Mouse (Mus musculus) embryonic stem cell, embryonic (primary cell): ENCODE measurements at regions not wholly inside any gene's neighbourhood (a gene's known extent, or its start where the extent isn't known, plus 50 kb on each side); places are given as distances from the start of the nearest gene placed in this dataset.
"Not testable (repeated sequence)": the region's sequence is repeated elsewhere in the genome, so short reads cannot be mapped to it uniquely, and the experiment has no call there.

Source experiments
- CTCF ChIA-PET, 4 experiments: fragments of 300-600 bp in 2 of 4; fragments of 350-600 bp in 2 of 4; sonication (Branson Sonifier 250); formaldehyde crosslinking; loops; one replicate each; lab custom pipeline; 2022; ENCODE audit warnings: inconsistent platforms in 2 of 4; lab: Charles Lee
- POLR2A ChIA-PET, 4 experiments: fragments of 300-600 bp in 2 of 4; fragments of 350-600 bp in 2 of 4; sonication (Branson Sonifier 250); formaldehyde crosslinking; loops; one replicate each; lab custom pipeline; 2022; ENCODE audit warnings: antibody characterized with exemption in 4 of 4, inconsistent platforms in 1 of 4; lab: Charles Lee

DNA sequence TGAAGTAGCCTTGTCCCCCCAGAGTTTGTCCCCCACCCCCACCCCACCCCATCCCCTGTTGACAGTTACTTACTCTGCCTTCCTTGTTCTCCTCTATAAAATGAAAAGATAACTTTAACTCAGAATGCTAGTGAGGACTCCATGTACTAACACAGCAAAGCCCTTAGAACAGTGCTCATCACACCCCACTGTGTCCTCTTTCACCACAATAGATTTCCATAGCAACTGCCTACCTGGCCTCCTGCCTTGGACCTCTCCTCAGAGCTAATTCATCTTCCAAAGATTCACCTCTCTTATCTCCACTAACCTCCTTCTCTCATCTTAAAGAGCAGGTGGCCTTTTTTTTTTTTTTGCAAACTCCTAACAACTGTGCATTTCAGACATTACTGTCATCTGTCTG is 204.0 kb upstream of the G2e3 start:
- ChIA-PET POLR2A (no interaction called here), CTCF (interaction anchor here in 1 of 4 experiments (0.7 kb wide), 1 partner anchor 1673 kb away, joined by 3 read pairs; no protein-coding TSS in a partner anchor)

DNA sequence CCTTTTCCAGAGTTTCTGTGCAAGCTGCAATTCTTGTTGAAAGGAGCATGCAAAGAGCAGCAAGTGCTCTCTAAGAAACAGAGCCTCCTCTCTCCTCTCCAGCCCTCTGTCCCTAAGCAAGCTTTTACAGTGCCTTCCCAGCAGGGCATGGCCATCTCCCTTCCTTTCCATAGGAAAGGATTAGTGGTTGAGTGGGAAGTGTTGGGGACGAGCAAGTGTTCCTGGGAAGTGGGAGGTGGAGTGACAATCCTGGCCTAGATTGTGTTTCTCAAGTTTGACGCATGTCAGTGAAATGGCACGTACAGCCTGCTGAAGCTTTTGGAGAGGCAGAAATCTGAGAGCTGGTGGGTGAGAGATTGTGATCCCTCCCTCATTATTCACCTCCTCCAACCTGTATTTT is 204.7 kb upstream of the G2e3 start:
- ChIA-PET CTCF (no interaction called here), POLR2A (no interaction called here)

DNA sequence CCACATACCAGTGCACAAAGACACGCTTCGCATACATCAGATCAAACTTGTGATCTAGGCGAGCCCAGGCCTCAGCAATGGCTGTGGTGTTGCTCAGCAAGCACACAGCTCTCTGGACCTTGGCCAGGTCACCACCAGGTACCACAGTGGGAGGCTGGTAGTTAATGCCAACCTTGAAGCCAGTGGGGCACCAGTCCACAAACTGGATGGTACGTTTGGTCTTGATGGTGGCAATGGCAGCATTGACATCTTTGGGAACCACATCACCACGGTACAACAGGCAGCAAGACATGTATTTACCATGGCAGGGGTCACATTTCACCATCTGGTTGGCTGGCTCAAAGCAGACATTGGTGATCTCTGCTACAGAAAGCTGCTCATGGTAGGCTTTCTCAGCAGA is 214.2 kb upstream of the G2e3 start:
- CTCF ChIA-PET, POLR2A ChIA-PET: not testable (repeated sequence)

DNA sequence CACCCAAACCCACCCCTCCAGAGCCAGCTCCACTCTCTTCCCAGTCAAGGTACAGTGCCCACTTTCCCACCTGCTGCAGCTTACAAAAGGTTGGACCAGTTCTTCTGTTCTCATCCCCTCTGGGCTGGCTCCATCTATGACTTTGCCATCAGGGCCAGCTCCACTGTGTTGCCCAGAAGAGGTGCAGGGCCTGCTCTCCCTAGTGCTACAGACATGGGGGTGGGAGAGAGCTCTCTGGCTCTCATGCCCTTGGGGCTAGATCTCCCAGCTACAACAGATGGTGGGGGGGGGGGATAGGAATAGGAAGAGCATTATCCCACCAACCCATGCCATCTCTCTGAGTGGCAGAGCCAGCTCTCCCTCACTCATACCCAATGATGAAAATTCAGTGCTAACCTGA is 219.6 kb upstream of the G2e3 start:
- ChIA-PET CTCF (interaction anchor here in 1 of 4 experiments (0.7 kb wide), 1 partner anchor 161 kb away, joined by 8 read pairs; no protein-coding TSS in a partner anchor), POLR2A (interaction anchor here in 1 of 4 experiments (0.7 kb wide), 1 partner anchor 1495 kb away, joined by 3 read pairs; no protein-coding TSS in a partner anchor)

DNA sequence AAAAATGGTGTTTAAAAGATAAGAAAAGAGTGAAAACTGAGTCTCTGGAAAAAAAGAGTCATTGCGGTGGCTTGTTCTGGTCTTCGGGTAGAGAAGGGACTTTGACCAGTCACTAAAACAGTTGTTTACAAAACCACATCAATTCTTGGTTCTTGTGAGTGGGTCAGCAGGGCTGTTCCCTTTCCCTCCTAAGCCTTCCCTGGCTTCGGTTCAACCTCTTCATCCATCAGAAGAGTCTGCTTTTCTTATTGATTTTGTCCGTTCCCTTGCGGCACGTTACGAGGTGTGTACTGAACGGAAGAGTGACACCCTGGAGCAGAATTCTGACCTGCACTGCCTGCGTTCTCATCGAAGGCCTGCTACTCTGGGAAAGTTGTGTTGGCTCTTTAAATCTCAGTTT is 229.1 kb upstream of the G2e3 start:
- ChIA-PET CTCF (no interaction called here), POLR2A (no interaction called here)

DNA sequence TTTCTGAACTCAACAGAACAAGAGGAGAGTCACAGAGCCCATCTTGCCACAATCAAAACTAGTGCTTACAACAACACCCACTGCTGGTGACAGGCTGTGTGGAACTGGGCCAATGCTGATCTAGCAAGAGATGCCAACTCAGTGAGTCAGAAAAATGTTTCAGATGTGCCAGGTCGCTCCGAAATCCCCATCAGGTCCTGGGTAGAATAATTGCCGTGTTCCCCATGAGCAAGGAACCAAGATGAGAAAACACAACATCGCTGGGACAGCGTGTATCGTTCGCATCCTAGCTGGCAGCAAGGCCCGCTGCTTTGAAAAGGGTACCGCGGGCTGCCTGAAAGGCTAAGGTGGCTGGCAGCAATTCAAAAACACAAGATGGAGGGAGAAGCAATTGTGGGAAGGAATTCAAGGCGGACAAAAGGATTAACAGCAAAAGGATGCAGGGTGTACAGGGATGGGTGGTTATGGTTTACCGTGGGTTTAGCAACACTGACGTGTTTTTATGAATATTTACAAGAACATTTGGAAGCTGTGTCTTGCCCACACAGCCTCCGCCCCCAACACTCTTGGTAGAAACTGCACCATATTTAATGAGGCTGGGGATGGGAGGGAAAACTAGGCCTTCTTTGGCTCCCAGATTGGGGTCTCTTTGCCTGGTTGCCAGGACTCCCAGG is 229.7 kb upstream of the G2e3 start:
- CTCF ChIA-PET: no interaction called here
- POLR2A ChIA-PET: no interaction called here

DNA sequence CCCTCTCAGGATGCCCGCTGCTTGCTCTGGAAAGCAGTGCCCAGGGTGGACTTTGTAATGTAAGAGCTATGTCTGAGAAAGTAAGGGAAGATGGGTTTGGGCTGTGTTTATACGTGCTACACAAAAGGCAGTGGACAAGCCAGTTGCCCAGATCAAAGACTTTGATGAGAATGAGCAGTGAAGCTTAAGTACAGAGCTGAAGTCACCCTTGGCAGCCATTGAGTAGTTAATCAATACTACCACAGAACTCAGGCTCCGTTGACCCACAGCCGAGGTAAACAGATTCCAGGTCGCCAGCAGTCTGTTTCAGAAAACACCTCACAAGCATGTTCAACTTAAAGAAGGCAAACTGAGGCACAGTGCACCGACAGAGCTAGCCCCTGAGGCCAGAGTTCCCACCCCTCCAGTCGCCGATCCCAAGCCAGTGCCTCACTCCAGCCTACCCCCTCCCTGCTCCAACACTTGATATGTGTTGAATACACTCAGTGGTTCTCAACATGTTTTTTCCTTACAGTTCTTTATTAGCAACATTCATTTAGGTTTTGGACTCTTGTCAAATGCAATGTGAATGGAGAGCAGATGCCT is 230.3 kb upstream of the G2e3 start:
- CTCF ChIA-PET: no interaction called here
- POLR2A ChIA-PET: no interaction called here

DNA sequence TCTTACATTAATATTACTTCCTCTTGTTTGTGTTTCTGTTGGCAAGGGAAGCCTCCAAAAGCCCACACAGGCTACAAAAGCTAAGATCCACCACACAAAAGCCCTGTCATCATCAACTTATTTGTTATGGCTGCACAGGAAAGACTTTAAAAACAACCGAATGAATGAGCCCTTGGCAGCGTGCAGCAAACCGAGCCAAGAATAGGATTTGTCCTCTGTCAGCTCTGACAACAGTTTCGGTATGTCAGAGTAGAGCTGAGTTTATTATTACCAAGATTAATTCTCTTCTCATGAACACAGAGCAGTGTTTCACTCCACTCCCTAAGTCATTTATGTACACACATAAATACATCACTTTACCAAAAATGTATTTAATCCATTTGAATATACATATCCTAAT is 236.1 kb upstream of the G2e3 start:
- ChIA-PET POLR2A (no interaction called here), CTCF (no interaction called here)

DNA sequence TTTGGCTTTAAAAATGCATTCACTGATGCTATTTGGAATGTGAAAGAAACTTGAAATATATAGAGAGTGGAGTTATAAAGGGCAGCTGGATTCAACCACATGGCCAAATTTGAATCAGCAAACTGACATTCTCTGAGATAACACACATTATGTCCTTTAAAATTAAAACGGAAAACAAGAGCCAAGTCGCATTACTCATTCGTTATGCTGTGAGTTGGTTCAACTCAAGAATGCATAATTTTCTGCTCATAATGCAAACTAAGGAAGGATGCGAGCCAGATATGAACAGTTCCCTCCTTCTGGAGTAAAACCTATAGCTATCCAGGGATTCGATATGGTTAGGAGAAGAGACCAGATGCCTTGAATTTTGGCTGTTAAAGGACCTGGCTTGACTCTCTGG is 239.8 kb upstream of the G2e3 start:
- ChIA-PET POLR2A (no interaction called here), CTCF (no interaction called here)

DNA sequence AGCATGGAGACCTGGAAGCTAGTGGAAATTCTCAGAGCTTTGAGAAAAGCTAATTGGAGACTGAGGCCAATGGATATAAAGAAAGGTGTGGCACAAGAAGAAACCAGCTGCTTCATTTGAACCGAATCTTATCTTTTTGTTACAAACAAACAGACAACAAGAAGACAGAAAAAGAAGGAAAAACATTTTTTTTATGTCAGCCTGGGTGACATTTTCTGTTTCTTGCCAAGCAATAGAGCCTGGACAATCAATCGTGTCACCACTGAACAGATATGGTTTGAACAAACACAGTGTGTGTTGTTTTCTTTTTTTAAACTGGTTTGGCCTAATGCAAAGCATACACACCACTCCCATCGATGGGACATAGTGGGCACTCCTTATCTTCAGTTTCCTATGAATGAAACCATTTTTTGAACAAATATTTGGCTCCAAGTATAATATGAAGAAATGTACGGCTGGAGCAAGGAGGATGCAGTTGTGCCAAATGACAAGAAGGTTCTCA is 244.3 kb upstream of the G2e3 start:
- CTCF ChIA-PET: no interaction called here
- POLR2A ChIA-PET: no interaction called here

DNA sequence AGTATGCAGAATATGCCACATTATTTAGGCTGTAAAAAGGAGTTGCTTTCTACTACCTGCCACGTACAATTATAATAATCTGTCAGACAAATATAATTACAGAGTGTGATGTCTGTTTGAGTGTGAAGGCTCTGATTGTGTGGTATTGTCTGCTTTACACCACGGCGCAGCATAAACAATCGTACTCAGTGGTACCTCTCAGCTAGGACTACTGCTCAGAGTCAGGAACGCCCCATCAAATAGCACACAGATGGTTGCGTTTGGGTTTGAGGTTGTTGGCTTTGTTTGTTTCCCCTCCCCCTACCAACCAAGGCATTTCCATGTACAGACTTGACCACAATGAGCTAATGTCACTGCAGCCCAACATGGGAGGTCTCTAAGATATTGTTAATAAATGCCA is 246.2 kb upstream of the G2e3 start:
- ChIA-PET POLR2A (interaction anchor here in 1 of 4 experiments (0.5 kb wide), 1 partner anchor 366 kb away, joined by 5 read pairs; no protein-coding TSS in a partner anchor), CTCF (interaction anchor here in 1 of 4 experiments (0.6 kb wide), 2 partner anchors 15 to 1610 kb away, joined by 4 to 6 read pairs; no protein-coding TSS in a partner anchor)

DNA sequence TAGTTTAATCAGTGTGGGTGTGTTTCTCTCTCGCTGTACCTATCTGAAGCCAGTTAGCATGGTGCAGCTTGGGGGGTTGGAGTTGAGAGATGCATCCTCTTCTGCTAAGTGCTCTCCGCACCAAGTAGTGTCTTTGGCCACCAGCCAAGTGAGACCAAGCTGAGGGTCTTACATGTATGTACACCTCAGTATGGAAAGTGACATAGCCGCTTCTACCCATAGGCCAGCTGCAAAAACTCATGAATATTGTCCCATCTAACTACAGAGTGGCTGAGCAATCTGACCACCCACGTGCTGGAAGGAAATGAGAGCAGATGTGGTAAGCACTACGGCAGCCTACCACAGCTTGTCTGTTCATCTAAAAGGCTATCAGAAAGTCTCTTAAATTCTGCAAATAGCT is 247.0 kb upstream of the G2e3 start:
- POLR2A ChIA-PET: no interaction called here
- CTCF ChIA-PET: no interaction called here

DNA sequence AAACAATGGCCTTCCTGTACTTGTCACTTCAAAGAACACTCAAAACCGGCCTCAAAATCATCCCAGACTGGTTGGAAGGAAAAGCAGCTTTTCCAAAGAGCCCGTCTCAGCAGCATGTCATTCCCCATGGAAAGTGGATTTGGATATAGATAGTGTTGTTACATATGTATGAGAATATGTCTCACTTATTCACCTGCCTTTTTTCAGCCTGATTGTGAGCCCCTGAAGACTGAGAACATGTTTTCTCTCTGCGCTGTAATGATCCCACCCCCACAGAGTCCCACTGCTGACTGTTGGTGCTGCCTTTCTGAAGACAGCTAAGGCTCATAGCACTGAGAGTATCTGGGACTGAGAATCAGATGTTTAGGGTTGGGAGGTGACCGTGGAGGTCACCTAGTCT is 251.9 kb upstream of the G2e3 start:
- POLR2A ChIA-PET: no interaction called here

DNA sequence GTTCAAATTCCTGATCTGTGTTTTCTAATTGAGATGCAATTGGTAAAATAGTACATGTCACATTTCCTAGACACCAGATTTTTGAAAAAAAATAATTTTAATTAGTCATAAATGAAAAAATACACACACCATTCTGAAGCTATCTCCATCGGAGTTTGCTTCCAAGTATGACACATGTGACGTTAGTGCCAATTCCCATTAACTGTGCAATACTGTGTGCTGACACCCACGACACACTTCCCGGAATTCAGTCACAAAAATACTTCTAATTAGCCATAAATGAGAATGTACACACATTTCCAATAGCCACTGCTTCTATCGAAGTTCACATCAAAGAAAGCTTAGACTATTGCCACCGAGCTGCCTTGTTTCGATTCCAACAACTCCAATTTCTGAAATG is 258.5 kb upstream of the G2e3 start:
- ChIA-PET CTCF (no interaction called here), POLR2A (no interaction called here)

More for the DNA sequence above, 251.9 kb upstream of the G2e3 start:
- CTCF ChIA-PET: no interaction called here

DNA sequence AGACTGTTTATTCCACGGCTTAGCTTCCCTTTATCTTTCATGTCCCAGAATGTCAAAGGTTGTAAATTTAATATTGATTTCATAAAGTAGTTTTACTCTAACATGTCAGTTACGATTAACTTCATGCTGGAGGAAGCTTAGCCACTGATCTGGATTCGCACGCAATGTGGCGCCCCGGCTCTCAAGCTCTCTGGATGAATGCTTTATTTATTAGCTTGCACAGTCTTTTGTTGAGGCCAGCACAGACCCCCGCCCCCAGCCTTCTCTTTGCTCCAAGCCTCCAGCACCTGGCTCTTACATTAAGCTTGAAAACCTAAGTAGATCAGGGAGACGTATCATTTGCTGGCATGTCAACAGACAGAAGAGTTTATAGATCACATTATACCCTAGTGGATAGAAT is 266.1 kb upstream of the G2e3 start:
- CTCF ChIA-PET: no interaction called here
- POLR2A ChIA-PET: interaction anchor here in 1 of 4 experiments (0.7 kb wide), 1 partner anchor 9 kb away, joined by 3 read pairs; no protein-coding TSS in a partner anchor

DNA sequence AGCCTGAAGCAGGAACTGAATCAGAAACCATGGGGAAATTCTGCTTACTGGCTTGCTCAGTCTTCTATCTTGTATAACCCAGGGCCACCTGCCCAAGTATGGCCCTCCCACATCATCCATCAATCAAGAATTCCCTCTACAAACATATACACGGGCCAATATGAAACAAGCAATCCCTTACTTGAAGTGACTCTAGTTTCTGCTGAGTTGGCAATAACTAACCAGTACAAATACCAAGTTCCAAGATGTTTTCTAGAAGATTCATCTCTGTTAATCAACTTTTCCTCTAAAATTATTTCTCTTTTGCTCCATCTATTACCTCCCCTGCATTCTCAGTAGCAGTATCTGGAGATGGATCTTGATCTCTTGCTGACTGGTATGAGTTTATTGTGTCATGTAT is 274.4 kb upstream of the G2e3 start:
- ChIA-PET CTCF (no interaction called here), POLR2A (interaction anchor here in 1 of 4 experiments (0.5 kb wide), 1 partner anchor 34 kb away, joined by 3 read pairs; no protein-coding TSS in a partner anchor)

DNA sequence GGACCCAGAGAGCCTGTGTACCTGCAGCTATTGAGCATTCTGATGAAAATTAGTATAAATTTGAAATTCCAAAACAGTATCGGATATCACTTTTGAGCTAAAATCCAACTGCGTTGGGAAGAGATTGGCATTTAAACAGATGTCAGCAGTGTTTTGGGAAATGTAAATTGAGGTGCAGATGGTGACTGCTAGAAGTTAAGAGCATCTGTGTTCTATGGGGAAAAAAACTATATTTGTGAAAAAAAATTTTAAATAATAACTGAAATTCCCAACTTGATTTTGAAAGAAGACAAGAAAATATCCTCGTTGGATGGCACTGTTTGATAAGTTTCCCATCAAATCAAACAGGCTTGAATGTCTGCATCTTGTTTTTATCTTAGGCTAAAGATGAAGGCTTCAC is 286.9 kb upstream of the G2e3 start:
- CTCF ChIA-PET: no interaction called here
- POLR2A ChIA-PET: no interaction called here

DNA sequence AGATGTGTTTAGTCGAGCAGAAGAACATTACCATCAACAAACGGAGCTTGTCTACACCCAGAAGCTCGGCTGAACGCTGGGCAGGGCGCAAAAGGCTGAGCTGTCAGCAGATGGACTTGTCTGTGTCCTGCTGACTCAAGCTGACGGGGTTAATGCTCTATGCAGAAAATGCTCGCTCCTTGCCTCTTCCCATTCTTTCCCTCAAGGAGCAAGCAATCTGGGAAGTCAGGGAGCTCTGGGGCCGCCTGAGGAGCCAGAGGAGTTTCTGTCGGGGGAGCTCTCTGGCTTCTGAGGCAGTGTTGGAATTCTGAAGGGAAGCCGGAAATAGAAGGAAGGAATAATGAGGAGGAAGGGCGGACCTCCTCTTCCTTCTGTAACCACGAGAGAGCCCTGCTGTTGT is 289.3 kb upstream of the G2e3 start:
- CTCF ChIA-PET: no interaction called here
- POLR2A ChIA-PET: interaction anchor here in 1 of 4 experiments (0.5 kb wide), 1 partner anchor 1821 kb away, joined by 7 read pairs; no protein-coding TSS in a partner anchor

DNA sequence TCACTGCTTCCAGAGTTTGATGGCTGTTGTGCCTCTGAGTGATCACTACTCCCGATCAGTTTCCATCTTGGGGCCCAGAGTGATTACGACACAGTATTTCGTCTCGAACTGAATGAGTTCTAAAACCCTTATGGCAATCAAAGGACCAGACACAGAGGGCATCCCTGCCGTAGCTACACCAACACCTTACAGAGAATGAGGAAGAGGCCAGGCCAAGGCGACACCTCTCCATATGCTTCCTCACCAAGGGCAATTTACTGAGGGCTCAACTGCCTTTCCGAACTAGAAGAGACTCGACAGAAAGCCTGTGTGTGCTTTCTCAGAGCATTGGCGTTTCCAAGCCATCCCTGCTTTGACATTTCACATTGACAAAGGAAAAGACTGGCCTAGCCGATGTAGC is 289.8 kb upstream of the G2e3 start:
- POLR2A ChIA-PET: no interaction called here
- CTCF ChIA-PET: no interaction called here

DNA sequence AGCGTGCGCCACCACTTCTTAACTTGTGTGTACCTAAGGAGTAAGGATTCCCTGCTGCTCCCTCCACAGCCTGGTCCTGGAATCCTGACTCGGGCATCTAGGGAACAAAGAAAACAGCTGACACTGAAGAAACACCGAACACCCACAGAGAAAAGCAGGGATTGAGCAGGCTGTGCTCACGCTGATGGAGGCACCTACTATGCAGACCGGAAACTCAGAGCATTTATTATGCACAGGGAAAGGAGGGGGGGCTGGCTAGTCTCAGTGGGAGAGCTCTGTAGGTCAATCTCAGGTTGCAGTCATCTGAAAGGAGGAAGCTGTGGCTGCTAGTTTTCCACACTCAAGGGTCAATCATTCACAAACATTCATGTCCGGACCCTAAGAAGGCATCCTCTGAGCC is 300.7 kb upstream of the G2e3 start:
- ChIA-PET CTCF (interaction anchor here in 1 of 4 experiments (0.7 kb wide), 1 partner anchor 48 kb away, joined by 3 read pairs; no protein-coding TSS in a partner anchor), POLR2A (interaction anchor here in 1 of 4 experiments (0.8 kb wide), 1 partner anchor 48 kb away, joined by 3 read pairs; no protein-coding TSS in a partner anchor)
